Mouse (Mus musculus): ENCODE measurements at regions not wholly inside any gene's neighbourhood (a gene's known extent, or its start where the extent isn't known, plus 50 kb on each side); places are given as distances from the start of the nearest gene placed in this dataset.

- Histone ChIP-seq H3K27me3 (replicated peaks) (peaks cover 82% of the 10 kb centered on the region), H3K9me3 (replicated peaks; ENCODE audit: low read length) (peaks cover 10% of the 10 kb centered on the region), H3K27ac (ENCODE audit: insufficient read depth, low read depth) (no peak overlapping the region), H3K9ac (ENCODE audit: insufficient read depth, low read depth) (no peak overlapping the region), H3K4me1 (ENCODE audit: control insufficient read depth in 1 of 2, insufficient read depth in 2 of 2) (no peaks in the 10 kb centered on the region; a peak in 1 of 4 replicates), H3K4me2 (ENCODE audit: insufficient read depth, low read depth, poor library complexity, severe bottlenecking) (no peak overlapping the region), H3K36me3 (replicated peaks in 1 of 2; ENCODE audit: control insufficient read depth in 1 of 2, insufficient read depth in 1 of 2, low read length in 1 of 2) (no peaks in the 10 kb centered on the region), H3K4me3 (replicated peaks in 1 of 3; ENCODE audit: low read depth in 2 of 3, low read length in 2 of 3, poor library complexity in 1 of 3) (no peak overlapping the region), H3K79me2 (replicated peaks; ENCODE audit: control insufficient read depth, extremely low read depth, insufficient read depth, poor library complexity, severe bottlenecking) (no peaks in the 10 kb centered on the region)
- dilution Hi-C loops (cut with MboI; ENCODE audit: extremely low pct_ligation_motif_present, extremely low pct_unique_long_range_greater_than_20kb, low sequenced_read_pairs) (no loop called here), in situ Hi-C loops (cut with MboI; ENCODE audit: low pct_ligation_motif_present, low pct_unique_long_range_greater_than_20kb, low sequenced_read_pairs) (no loop called here)
- DNase-seq (ENCODE audit: extremely low read depth), result no peak
- no peak for TF ChIP-seq RCOR1 (conservative IDR thresholded peaks at IDR 0.05; ENCODE audit: low read depth, low read length)
- no peak for TF ChIP-seq ETS1 (conservative IDR thresholded peaks at IDR 0.05; ENCODE audit: low read depth, low read length)
- no peak for TF ChIP-seq ZNF384 (IDR thresholded peaks at IDR 0.05; ENCODE audit: low read depth, low read length)
- TF ChIP-seq HCFC1 (IDR thresholded peaks at IDR 0.05; ENCODE audit: low read depth, low read length), result no peak
- TF ChIP-seq ZKSCAN1 (IDR thresholded peaks at IDR 0.05; ENCODE audit: borderline replicate concordance, low read depth, low read length), result no peak
- no peak for TF ChIP-seq GABPA (IDR thresholded peaks at IDR 0.05; ENCODE audit: insufficient replicate concordance, low read depth, low read length)
- TF ChIP-seq E2F4 (IDR thresholded peaks at IDR 0.05; ENCODE audit: insufficient replicate concordance, low read depth, low read length), result no peak
- TF ChIP-seq TBP (conservative IDR thresholded peaks at IDR 0.05; ENCODE audit: low read depth, low read length), result no peak
- no peak for TF ChIP-seq MEF2A (IDR thresholded peaks at IDR 0.05; ENCODE audit: borderline replicate concordance, low read depth, low read length)
Measured at GRCm38 (mm10) chr4:124109371-124109770, 191.5 kb upstream of the 4930535I16Rik start.

GRCm38 (mm10) chr4:124102684-124103083 is 184.9 kb upstream of the 4930535I16Rik start:
- peak; percentile 33 for DNase-seq (ENCODE audit: extremely low read depth)
- in situ Hi-C loops (cut with MboI; ENCODE audit: low pct_ligation_motif_present, low pct_unique_long_range_greater_than_20kb, low sequenced_read_pairs), result no loop called here
- dilution Hi-C loops (cut with MboI; ENCODE audit: extremely low pct_ligation_motif_present, extremely low pct_unique_long_range_greater_than_20kb, low sequenced_read_pairs), result no loop called here

GRCm38 (mm10) chr4:124086801-124087200 is 169.0 kb upstream of the 4930535I16Rik start:
- Histone ChIP-seq H3K27me3 (replicated peaks) (peaks cover 47% of the 10 kb centered on the region), H3K9me3 (replicated peaks; ENCODE audit: low read length) (peaks cover 2% of the 10 kb centered on the region), H3K36me3 (replicated peaks in 1 of 2; ENCODE audit: control insufficient read depth in 1 of 2, insufficient read depth in 1 of 2, low read length in 1 of 2) (no peaks in the 10 kb centered on the region), H3K27ac (ENCODE audit: insufficient read depth, low read depth) (no peak overlapping the region), H3K4me1 (ENCODE audit: control insufficient read depth in 1 of 2, insufficient read depth in 2 of 2) (0 out of 4 replicates have a peak, but pooled peaks cover 0 to 4% of the 10 kb centered on the region in 2 experiments), H3K4me2 (ENCODE audit: insufficient read depth, low read depth, poor library complexity, severe bottlenecking) (no peak overlapping the region), H3K9ac (ENCODE audit: insufficient read depth, low read depth) (no peak overlapping the region), H3K79me2 (replicated peaks; ENCODE audit: control insufficient read depth, extremely low read depth, insufficient read depth, poor library complexity, severe bottlenecking) (no peaks in the 10 kb centered on the region), H3K4me3 (replicated peaks in 1 of 3; ENCODE audit: low read depth in 2 of 3, low read length in 2 of 3, poor library complexity in 1 of 3) (no peak overlapping the region)
- in situ Hi-C loops (cut with MboI; ENCODE audit: low pct_ligation_motif_present, low pct_unique_long_range_greater_than_20kb, low sequenced_read_pairs), result no loop called here
- no peak for DNase-seq (ENCODE audit: extremely low read depth)
- TF ChIP-seq MAX (IDR thresholded peaks at IDR 0.05; ENCODE audit: low read length) (no peak), ELF1 (IDR thresholded peaks at IDR 0.05; ENCODE audit: low read depth, low read length) (no peak), RCOR1 (conservative IDR thresholded peaks at IDR 0.05; ENCODE audit: low read depth, low read length) (no peak), PAX5 (IDR thresholded peaks at IDR 0.05; ENCODE audit: low read length) (no peak), MAZ (IDR thresholded peaks at IDR 0.05; ENCODE audit: low read depth, low read length) (no peak), CHD1 (IDR thresholded peaks at IDR 0.05; ENCODE audit: low read depth, low read length) (no peak), POLR2AphosphoS2 (IDR thresholded peaks at IDR 0.05; ENCODE audit: low read depth, low read length) (no peak)
- dilution Hi-C loops (cut with MboI; ENCODE audit: extremely low pct_ligation_motif_present, extremely low pct_unique_long_range_greater_than_20kb, low sequenced_read_pairs), result no loop called here

More at GRCm38 (mm10) chr4:124102684-124103083, 184.9 kb upstream of the 4930535I16Rik start:
- Histone ChIP-seq H3K4me1 (ENCODE audit: control insufficient read depth in 1 of 2, insufficient read depth in 2 of 2) (no peaks in the 10 kb centered on the region; a peak in 1 of 4 replicates), H3K9ac (ENCODE audit: insufficient read depth, low read depth) (no peak overlapping the region), H3K9me3 (replicated peaks; ENCODE audit: low read length) (peaks cover 12% of the 10 kb centered on the region), H3K27ac (ENCODE audit: insufficient read depth, low read depth) (no peak overlapping the region), H3K4me3 (replicated peaks in 1 of 3; ENCODE audit: low read depth in 2 of 3, low read length in 2 of 3, poor library complexity in 1 of 3) (no peak overlapping the region), H3K36me3 (replicated peaks in 1 of 2; ENCODE audit: control insufficient read depth in 1 of 2, insufficient read depth in 1 of 2, low read length in 1 of 2) (no peaks in the 10 kb centered on the region), H3K4me2 (ENCODE audit: insufficient read depth, low read depth, poor library complexity, severe bottlenecking) (no peak overlapping the region), H3K27me3 (replicated peaks) (peaks cover 80% of the 10 kb centered on the region), H3K79me2 (replicated peaks; ENCODE audit: control insufficient read depth, extremely low read depth, insufficient read depth, poor library complexity, severe bottlenecking) (no peaks in the 10 kb centered on the region)
- TF ChIP-seq ELF1 (IDR thresholded peaks at IDR 0.05; ENCODE audit: low read depth, low read length) (0 out of 2 replicates have a peak, but pooled peaks have one; percentile 36), RAD21 (IDR thresholded peaks at IDR 0.05; ENCODE audit: low read depth, low read length) (peak; percentile 15), SMC3 (IDR thresholded peaks at IDR 0.05; ENCODE audit: low read depth, low read length) (peak; percentile 38), MAFK (IDR thresholded peaks at IDR 0.05; ENCODE audit: insufficient replicate concordance, low read length) (no peak), ZMIZ1 (IDR thresholded peaks at IDR 0.05; ENCODE audit: low read depth, low read length) (no peak), TBP (conservative IDR thresholded peaks at IDR 0.05; ENCODE audit: low read depth, low read length) (no peak), GABPA (IDR thresholded peaks at IDR 0.05; ENCODE audit: insufficient replicate concordance, low read depth, low read length) (no peak), CTCF (conservative IDR thresholded peaks at IDR 0.05 in 1 of 2, IDR thresholded peaks at IDR 0.05 in 1 of 2; ENCODE audit: low read depth in 2 of 2, low read length in 2 of 2) (peak; percentile 44 to 60)

All from CH12.LX (cell line).